Mouse (Mus musculus) hindbrain, embryonic 10.5 days (tissue): Measurements from ENCODE around the gene Trim9. TPM values are rescaled to one million over a fixed set of nuclear protein-coding genes. Genes with fewer than 3 reads are reported as not detected.

ENCODE experiments used
- DNase-seq: peaks from one replicate; pipeline ENCODE4 v3.0.0-alpha.2; 2017; ENCODE audit warnings: low spot score
- H3K27ac ChIP-seq: fragments of 300-500 bp; sonication (generic); 2 replicates; pipeline ENCODE4 v1.5.1; 2016; ENCODE audit warnings: mild to moderate bottlenecking, moderate library complexity
- H3K27me3 ChIP-seq: fragments of 300-500 bp; sonication (generic); 2 replicates; pipeline ENCODE4 v1.6.1; 2016; ENCODE audit warnings: mild to moderate bottlenecking; ENCODE audit not compliant: poor library complexity, insufficient read depth, severe bottlenecking
- H3K36me3 ChIP-seq: fragments of 300-500 bp; sonication (generic); 2 replicates; pipeline ENCODE4 v1.6.1; 2016; ENCODE audit warnings: mild to moderate bottlenecking, moderate library complexity
- H3K4me1 ChIP-seq: fragments of 300-500 bp; sonication (generic); replicated peaks from 2 replicates; pipeline ENCODE4 v1.6.1; 2016; ENCODE audit warnings: mild to moderate bottlenecking
- H3K4me3 ChIP-seq: fragments of 300-500 bp; sonication (generic); 2 replicates; pipeline ENCODE4 v1.5.1; 2016; ENCODE audit warnings: mild to moderate bottlenecking, moderate library complexity
- H3K9me3 ChIP-seq: fragments of 300-500 bp; sonication (generic); 2 replicates; pipeline ENCODE4 v1.6.1; 2016; ENCODE audit warnings: mild to moderate bottlenecking, moderate library complexity
- WGBS: fragments of 180-500 bp; shearing (Covaris S2); methylation state at CpG from one replicate; pipeline ENCODE4 v1.1.7; 2016; 5-methylcytosine and 5-hydroxymethylcytosine counted together
- polyA plus RNA-seq: library from polyadenylated mRNA; unstranded; fragments of >200 nt; fragmentation: Nextera tagmentation; extraction: Ambion mirVana; gene quantifications from 2 replicates; pipeline ENCODE4 v1.2.1, GENCODE M21; 2016

Trim9 gene
- polyA plus RNA-seq, 1 experiment from 2014 or later: 21.6 TPM

DNA sequence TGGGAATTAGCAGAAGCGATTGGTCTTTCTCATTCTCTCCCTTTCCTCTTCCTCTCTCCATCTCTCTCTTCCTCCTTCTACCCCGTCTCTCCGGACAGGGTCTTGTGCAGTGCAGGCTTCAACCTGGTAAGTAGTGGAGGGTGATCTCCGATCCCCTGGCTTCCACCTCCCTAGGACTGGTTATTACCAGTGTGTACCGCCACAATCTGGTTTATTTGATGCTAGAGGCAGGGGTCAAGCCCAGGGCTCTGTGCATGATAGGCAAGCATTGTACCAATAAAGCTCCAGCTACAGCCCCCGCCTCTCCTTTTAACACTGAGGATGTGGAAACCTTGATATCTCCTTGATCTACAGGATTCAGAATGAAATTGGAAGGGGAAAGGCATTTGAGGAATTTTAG lies 133.8 kb downstream of the Trim9 start:
- no peaks in the 10 kb centered on the region for H3K9me3 ChIP-seq
- no peak for DNase-seq
- no peaks in the 10 kb centered on the region for H3K36me3 ChIP-seq
- 85% methylated on average over 6 of the region's 6 CpGs for WGBS
- H3K4me3 ChIP-seq: no peak overlapping the region
- no peaks in the 10 kb centered on the region for H3K27me3 ChIP-seq
- peaks cover 10% of the 10 kb centered on the region; the same call in 1 of the 2 replicates for H3K4me1 ChIP-seq
- no peak overlapping the region for H3K27ac ChIP-seq

DNA sequence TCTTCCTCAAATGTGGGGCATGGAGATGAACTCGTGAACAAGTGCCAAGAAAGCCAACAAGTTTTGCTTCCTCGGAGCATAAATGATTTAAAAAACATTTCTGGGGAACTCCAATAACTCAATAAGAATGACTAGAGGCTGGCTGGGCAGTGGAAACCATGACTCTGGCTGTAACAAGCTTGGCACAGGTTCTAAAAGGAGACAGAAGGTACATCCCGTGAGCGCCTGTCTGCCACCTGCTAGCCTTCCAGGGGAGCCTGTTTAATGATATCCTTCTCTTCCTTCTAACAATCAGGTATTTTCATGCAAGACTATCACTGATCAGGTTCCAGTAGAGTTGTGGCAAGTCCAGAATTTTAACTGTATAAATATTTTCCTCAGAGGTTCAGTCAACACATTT lies 134.9 kb downstream of the Trim9 start:
- no peaks in the 10 kb centered on the region for H3K27me3 ChIP-seq
- H3K27ac ChIP-seq: no peak overlapping the region
- peaks cover 10% of the 10 kb centered on the region; the same call in 1 of the 2 replicates for H3K4me1 ChIP-seq
- WGBS: 90% methylated on average over 4 of the region's 4 CpGs
- no peaks in the 10 kb centered on the region for H3K9me3 ChIP-seq
- H3K36me3 ChIP-seq: no peaks in the 10 kb centered on the region
- no peak for DNase-seq
- H3K4me3 ChIP-seq: no peak overlapping the region

DNA sequence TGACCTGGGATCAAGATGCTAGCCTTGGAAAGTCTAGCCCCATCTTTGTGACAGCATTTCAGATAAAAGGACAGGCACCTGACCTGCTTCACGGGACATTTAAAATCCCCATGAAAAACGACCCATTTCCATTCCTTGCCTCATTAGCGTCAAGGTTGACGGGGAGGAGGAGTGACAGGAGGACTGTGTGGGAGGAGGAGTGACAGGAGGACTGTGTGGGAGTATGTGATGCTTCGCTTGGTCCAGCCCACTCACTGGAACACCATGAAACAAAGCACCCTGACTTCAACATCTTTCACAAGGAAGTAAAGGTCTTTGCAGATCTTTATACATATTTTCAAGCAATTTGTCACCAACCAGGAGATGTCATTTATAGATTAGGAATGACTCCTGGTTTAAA lies 139.2 kb downstream of the Trim9 start:
- no peaks in the 10 kb centered on the region for H3K36me3 ChIP-seq
- no peaks in the 10 kb centered on the region for H3K27me3 ChIP-seq
- no peak overlapping the region for H3K27ac ChIP-seq
- 64% methylated on average over 5 of the region's 5 CpGs for WGBS
- H3K4me1 ChIP-seq: 0 out of 2 replicates have a peak, but pooled peaks cover 2% of the 10 kb centered on the region
- no peaks in the 10 kb centered on the region for H3K9me3 ChIP-seq
- H3K4me3 ChIP-seq: no peak overlapping the region
- DNase-seq: no peak

DNA sequence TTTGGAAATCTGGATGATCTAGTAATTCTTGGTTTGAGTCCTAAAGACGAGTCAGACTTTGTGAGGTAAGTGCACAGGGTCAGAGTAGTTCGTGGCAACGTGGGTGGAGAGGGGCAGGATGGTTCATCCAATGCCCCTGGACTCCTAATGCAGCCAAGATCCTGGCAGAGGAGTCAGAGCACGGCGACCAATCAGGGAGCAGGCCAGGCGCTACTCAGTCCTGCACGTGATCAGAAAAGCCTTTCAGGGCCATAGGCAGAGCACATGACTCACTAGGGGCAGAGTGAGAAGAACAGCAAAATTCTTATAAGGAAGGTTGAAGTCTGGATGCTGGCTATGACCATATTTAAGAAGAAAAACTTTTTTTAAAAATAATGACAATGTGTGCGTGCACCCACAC lies 143.0 kb downstream of the Trim9 start:
- Histone ChIP-seq H3K27me3 (no peaks in the 10 kb centered on the region), H3K9me3 (no peaks in the 10 kb centered on the region), H3K4me3 (no peak overlapping the region), H3K4me1 (no peaks in the 10 kb centered on the region), H3K27ac (no peak overlapping the region), H3K36me3 (no peaks in the 10 kb centered on the region)
- DNase-seq: no peak
- 79% methylated on average over 8 of the region's 8 CpGs for WGBS

DNA sequence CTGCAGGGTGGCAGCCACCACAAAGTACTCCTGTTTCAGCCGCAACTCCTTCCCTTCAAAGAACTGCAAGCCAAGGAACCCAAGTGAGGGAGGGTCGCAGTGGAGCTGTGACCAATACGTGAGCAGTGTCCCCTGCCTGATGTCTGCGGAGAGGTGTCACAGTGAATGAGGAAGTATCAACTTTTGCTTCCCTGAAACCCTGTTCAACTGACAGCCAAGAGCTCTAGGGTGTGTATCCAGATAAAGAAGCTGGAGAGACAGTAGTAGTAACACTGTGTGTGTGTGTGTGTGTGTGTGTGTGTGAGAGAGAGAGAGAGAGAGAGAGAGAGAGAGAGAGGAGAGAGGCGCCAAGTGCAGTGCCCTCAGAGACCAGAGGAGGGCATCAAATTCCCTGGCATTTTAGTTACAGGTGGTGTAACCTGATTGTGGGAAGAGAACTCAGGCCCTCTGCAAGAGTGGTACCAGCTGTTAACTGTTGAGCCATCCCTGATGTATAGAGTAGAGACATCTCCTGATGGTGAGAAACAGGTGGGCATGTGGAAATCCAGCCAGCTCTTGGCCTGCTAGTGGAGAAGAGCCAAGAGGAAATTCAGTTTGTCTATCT lies 145.4 kb downstream of the Trim9 start:
- no peak for DNase-seq
- Histone ChIP-seq H3K9me3 (no peaks in the 10 kb centered on the region), H3K4me1 (no peaks in the 10 kb centered on the region), H3K4me3 (no peak overlapping the region), H3K27ac (no peak overlapping the region), H3K27me3 (no peaks in the 10 kb centered on the region), H3K36me3 (no peaks in the 10 kb centered on the region)
- 69% methylated on average over 5 of the region's 5 CpGs for WGBS

DNA sequence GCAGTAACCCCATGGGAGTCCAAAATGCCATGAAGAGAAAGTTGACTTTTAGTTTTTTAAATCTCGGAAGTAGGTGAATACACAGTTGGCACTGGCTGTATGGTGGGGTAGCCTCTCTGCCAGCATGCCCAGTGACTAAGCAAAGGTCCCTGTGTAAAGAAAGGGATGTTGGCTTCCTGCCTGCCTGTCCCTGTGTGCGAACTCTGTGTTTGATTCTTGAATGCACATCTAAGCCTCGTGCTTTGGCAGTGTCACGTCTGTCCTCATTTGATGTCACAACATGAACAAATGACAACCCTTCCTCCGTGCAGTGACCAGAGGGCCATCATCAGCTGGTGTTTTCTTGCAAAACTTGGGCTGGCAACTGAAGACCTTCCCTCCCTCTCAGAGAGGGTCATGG lies 151.1 kb downstream of the Trim9 start:
- Histone ChIP-seq H3K36me3 (no peaks in the 10 kb centered on the region), H3K27ac (no peak overlapping the region), H3K4me3 (no peak overlapping the region), H3K4me1 (0 out of 2 replicates have a peak, but pooled peaks cover 3% of the 10 kb centered on the region), H3K9me3 (no peaks in the 10 kb centered on the region), H3K27me3 (no peaks in the 10 kb centered on the region)
- 92% methylated on average over 5 of the region's 5 CpGs for WGBS
- DNase-seq: no peak

DNA sequence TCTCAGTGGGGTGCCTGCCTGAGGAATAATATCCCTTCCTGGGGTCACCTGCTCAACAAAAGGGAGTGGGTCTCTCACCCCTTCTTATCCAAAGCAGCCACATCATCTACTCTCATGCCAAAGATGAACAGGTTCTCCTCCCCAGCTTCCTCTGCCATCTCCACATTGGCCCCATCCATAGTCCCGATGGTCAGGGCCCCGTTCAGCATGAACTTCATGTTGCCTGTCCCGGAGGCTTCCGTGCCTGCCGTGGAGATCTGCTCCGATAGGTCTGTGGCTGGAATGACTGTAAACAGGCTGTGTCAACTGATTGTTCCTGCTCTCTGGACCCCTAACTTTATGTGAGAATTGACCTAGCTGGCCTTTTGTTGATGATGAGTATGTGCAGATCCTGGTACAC lies 152.0 kb downstream of the Trim9 start:
- H3K36me3 ChIP-seq: no peaks in the 10 kb centered on the region
- no peak overlapping the region for H3K4me3 ChIP-seq
- no peaks in the 10 kb centered on the region for H3K27me3 ChIP-seq
- 0 out of 2 replicates have a peak, but pooled peaks cover 3% of the 10 kb centered on the region for H3K4me1 ChIP-seq
- 95% methylated on average over 6 of the region's 6 CpGs for WGBS
- no peak overlapping the region for H3K27ac ChIP-seq
- no peaks in the 10 kb centered on the region for H3K9me3 ChIP-seq
- no peak for DNase-seq

Other genes starting within 250 kb of the Trim9 start
- gene Nin, start 233.9 kb downstream of the Trim9 start, polyA plus RNA-seq: 10.3 and 13.7 TPM in 2 replicates
- gene Abhd12b, start 193.5 kb downstream of the Trim9 start, polyA plus RNA-seq: not detected in 2 replicates
- gene Pygl, start 116.1 kb downstream of the Trim9 start, polyA plus RNA-seq: 9.3 and 10.0 TPM in 2 replicates
- 114 and 127 TPM in 2 replicates for gene Tmx1, start 105.5 kb upstream of the Trim9 start, polyA plus RNA-seq